Mouse (Mus musculus): Measurements from ENCODE around the gene Irf7.

GRCm38 (mm10) chr7:141261480-141261879 lies 4.8 kb downstream of the Irf7 start:
- TF ChIP-seq MAX (IDR thresholded peaks at IDR 0.05; ENCODE audit: low read length) = no peak
- no peak for TF ChIP-seq BHLHE40 (IDR thresholded peaks at IDR 0.05; ENCODE audit: low read depth, low read length)
- no peak for TF ChIP-seq POLR2A (IDR thresholded peaks at IDR 0.05; ENCODE audit: low read depth, low read length)
- no peak for TF ChIP-seq EP300 (IDR thresholded peaks at IDR 0.05; ENCODE audit: low read length)
- TF ChIP-seq CTCF (conservative IDR thresholded peaks at IDR 0.05 in 1 of 2, IDR thresholded peaks at IDR 0.05 in 1 of 2; ENCODE audit: low read depth in 2 of 2, low read length in 2 of 2) = no peak
